Mouse (Mus musculus): ENCODE measurements around the gene Hyal3. TPM values are rescaled to one million over a fixed set of nuclear protein-coding genes. Genes with fewer than 3 reads are reported as not detected.

Gene Hyal3
- total RNA-seq, 2 experiments from 2014 or later = 0.66 to 0.78 TPM

DNA sequence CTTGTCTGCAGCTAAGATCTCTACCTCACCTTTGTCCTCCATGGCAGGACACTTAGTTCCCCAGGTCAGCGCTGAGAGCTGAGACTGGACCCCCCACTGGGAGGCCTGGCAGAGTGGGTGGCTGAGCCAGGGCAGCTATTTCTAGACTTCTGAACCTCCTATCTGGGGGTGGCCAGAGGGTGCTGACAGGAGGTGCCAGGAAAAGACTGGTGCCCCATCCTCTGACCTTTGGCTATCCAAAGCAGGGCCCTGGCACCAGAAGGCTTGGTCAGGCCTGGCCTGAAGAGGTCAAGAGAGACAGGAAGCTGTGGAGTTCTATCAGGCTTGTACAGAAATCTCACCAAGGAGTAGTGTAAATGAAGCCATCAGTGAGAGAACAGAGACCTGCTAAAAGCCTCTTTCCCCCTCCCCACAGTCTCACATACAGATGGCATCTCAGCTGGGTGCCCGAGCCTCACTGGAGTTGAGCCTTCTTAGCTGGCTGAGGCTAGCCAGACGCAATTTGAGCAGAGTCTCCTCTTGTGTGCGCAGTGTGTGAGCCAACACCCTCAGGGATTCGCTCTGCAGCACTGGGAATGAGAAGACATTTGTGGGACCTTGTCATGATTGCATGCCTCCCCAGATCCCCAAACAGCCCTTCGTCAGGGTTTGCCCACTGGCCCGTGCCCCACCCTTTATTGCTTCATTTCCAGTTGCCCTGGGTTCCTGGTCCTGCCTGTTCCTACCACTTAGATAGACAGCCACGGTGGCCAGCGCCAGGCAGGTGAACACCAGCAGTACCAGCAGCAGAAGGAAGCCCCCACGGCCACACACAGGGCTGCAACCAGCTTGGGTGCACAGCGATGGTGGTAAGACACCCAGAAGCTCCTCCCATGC, 12.7 kb downstream of the Hyal3 start:
- DNase-seq (ENCODE audit: low spot score in 2 of 2) = no peak

DNA sequence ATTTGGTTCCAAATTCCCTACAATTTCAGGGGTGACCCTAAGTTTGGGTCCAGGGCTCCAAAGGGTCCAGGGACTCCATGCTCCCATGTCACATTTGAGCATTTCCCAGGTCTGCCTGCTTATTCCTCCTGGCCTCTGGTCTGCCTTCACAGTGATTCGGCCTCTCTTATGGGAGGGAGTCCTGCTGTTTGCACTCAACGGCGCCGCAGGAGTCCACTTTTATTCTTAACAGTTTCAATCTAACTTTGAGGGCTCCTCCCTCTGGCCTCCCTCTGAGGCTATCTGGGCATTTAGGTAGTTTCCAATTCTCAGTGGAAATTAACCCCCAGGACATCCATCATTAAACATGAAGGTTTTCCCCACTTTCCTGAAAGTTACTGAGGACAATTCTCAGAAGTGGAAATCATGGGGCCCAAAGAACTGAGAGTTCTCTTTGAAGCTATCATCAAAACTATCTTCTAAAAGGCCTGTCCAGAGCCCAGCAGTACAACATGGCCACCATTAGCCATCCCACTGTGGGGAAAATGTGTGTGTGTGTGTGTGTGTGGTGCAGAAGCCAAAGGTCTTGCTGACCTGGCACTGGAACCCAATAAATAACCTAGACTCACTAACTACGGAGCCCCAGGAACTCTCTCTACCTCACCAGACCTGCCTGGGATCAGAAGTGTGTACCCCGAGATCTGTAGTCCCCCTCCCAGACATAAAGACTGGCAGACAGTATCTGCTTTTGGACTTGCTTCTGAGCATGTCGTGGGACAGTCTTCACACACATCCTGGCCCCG, 13.9 kb downstream of the Hyal3 start:
- DNase-seq (ENCODE audit: low spot score in 2 of 2) = no peak

DNA sequence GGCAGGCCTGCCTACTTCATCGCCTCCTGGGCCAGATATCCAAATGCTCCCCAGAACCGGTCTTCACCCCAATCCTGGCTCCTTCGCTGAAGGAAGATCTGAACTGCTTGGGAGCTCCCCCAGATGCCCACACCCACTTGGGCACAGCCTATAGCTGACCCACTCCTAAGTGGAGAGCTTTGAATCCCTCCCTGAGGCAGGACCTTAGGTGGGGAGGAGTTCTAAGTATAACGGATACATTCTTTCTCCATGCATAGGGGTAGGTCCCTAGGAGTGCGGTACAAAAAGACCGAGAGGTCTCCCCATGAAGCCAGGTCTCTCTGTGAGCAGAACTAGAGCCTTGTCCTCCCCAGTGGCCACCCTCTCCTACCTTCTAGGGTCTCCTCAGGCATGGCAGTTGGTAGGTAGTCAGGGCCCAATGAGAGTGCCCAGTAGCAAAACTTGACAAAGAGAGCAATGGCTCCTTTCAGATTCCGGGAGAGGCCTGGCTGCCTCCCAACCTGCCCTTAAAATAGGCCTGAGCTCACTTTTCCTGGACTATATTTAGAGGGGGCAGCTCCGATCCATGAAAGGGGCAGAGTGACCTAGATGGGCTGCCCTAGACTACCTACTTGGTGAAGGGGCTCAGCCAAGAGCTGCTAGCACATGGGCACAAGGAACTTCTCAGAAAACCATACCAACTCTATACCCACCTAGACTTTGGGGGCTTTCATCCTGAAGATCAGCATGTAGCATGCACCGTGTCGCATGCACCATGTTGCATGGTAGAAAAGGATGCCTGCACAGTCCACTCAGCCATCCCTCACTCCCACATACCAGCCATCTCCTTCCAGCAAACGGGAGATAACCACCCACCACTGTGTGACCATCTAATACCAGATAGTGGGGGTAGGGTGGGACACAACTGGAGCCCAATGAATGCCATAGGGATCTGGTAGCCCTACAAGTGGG, 16.3 kb downstream of the Hyal3 start:
- DNase-seq (ENCODE audit: low spot score in 2 of 2) = no peak

DNA sequence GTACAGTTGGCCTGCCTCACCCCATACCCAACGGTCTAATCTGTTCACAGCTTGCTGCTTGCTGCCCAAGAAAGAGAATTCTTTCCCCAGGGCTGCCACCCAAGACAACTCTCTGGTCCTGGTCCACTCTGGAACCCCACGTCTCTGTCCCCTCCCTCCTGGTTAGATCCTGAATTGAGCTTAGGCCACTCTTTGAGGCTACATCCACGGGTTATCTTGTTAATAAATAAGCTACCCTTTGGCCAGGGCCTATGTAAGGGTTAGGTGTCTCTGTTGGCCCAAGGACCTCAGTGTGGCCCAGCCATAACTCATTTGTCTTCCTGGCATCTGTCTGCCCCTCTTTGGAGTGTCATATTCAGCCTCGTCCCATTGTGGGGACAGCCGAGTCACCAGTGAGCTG, 17.8 kb downstream of the Hyal3 start:
- no peak for DNase-seq (ENCODE audit: low spot score in 2 of 2)

DNA sequence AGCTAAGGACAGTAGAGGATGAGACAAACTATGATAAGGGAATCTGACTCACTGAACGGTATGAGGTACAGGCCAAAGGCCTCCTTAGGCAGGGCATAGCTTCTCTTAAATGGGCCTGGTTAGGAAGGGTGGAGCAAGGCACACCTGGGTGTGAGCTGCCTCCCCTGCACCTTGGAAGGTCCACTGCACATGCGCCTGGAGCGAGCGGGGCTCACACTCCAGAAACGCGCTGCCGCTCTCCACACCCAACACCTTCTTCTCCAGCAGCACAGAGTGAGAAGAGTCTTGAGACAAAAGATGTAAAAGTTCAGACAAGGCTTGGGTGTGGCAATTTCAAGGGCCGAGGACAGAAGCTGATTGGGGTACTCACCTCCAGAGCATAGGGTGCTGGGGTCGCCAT, 18.8 kb downstream of the Hyal3 start:
- DNase-seq (ENCODE audit: low spot score in 2 of 2) = no peak

DNA sequence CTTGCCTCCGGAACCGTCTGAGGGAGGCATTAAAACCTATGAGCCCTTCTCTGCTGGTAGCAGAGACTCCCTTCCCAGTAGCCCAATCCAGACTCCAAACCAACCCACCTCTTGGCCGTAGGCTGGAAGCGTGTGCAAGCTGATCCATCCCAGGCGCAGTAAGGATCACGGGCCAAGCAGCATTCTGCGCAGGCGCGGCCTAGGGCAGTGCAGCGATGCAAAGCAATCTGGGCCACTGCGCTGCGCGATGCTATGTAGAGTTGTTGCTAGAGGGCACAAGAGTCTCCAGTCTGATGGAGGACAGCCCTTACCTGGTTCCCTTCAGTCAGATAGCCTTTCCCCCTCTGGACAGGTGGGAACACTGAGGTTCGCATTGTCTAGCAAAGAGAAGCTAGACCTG, 19.2 kb downstream of the Hyal3 start:
- DNase-seq (ENCODE audit: low spot score in 2 of 2) = no peak

DNA sequence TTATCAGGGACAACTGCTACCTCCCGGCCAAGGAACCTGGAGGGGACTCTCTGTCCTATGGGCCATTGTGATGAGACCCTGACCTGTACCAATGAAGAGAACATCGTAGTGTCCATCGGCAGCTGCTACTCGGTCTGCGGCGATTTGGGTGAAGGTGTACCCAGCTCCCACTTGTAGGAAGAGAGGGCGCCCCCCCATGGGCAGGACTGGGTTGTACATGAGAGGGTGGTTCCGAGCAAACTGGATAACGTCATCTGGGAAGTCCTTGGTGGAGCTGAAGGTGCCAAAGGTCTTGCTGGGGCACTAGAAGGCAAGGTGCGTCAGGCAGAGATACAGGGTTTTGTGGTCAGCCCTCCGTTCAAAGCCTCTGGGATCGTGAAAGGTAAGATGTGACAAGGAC, 20.1 kb downstream of the Hyal3 start:
- no peak for DNase-seq (ENCODE audit: low spot score in 2 of 2)

DNA sequence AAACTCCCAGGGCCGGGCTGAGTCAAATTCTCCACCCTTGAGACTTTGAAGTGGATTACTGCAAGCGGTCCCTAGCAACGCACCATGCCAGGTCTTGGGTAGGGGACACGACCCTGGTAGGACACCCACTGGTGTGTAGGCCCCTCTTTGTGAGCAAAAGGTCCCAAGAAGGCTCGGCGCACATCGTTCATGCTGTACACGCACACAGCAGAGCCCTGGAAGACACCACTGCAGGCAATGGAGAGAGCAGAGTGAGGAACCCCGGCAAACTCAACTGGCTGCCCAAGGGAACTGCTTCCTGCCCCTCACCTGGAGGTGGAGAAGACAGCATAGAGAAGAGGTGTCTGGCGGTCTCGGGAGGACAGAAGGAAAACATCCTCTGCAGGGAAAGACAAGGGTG, 20.7 kb downstream of the Hyal3 start:
- no peak for DNase-seq (ENCODE audit: low spot score in 2 of 2)

DNA sequence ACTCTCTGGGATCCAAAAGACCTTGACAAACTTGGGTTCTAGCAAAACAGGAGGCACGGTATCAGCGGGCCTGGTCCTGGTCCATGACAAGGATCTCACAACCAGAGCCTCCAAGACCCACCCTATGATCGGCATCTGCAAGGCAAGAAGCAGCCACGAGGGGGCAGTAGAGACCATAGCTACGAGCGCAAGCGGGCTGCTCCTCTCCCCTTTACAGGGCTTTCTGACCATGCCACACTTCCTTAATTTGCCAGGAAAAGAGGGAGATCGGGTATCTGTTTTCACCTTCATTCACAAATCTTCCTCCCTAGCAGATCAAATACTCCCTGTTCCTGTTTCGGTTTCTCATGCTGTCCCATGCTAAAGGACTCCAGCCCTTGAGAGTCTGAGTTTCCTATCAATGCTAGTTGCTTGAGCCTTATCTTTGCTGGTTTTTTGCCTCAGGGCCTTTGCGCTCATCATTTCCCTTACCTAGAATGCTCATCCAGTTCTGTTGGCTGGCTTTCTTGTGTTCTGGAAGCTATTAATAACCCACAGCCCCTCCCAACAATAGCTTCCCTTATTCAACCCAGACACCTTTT, 21.5 kb downstream of the Hyal3 start:
- peak; percentile 93 to 94 for DNase-seq (ENCODE audit: low spot score in 2 of 2)

DNA sequence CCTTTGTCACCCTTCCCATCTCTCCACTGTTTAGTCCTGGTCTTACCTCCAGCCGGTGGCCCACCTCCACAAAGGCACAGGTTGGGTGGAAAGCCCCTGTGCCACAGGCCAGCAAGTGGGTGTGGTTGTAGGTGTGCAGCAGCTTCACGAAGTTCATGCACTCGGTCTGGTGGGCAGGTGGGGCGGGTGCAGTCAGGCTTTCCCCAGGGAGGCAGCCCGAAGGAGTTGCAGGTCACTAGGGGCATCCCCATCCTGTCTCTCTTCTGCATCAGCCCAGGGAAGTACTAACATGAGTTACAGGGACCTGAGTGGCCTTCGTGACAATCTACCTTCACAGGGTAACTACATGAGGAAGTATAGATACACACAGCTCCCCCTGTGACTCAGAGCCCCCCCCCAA, 22.6 kb downstream of the Hyal3 start:
- DNase-seq (ENCODE audit: low spot score in 2 of 2) = no peak

DNA sequence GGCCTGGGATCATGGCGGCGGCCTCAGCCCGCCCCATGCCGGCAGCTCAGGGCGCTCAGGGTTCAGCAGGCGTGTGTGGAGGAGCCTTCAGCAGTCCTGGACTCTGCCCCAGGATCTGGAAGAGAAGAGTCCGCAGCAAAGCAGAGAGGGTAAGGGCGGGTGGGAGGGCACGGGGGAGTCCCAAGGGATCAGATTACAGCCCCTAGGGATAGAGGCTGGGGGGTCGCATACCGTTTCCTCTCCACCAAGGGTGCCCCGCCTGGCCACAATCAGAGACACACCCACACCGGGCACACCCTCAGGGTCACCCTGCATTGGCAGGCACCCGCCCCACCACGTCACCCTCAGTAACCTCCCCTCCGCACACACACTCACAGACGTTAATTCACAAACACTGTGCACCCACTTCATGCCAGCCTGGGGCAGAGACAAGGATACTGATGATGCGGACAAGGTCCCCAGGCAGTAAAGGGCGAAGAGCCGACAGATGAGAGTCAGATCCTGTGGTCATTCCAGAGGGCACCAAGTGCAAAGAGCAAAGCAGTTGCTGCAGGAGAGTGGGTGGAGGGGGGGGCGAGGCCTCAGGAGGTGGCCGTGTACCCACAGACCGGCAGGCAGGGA, 24.5 kb downstream of the Hyal3 start:
- DNase-seq (ENCODE audit: low spot score in 2 of 2) = no peak

DNA sequence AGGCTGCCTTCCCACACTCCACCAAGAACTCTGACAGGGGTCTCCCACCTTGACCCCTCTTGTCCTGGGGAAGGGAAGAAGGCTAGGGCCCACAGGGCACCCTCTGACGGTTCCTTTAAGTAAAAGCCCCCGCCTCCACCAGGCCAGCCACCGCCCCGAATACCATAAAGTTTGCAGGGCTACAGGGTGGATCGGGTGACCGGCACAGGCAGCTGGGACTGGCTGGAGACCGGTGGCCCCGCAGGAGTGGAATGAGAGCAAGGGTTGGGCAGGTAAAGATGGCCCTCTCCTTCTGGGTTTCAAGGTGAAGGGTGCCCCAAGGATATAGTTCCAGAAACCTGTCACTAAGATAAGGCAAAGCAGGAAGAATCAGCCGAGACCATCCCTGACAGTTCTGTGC, 26.0 kb downstream of the Hyal3 start:
- DNase-seq (ENCODE audit: low spot score in 2 of 2) = peak in 1 of 2 experiments; percentile 56

DNA sequence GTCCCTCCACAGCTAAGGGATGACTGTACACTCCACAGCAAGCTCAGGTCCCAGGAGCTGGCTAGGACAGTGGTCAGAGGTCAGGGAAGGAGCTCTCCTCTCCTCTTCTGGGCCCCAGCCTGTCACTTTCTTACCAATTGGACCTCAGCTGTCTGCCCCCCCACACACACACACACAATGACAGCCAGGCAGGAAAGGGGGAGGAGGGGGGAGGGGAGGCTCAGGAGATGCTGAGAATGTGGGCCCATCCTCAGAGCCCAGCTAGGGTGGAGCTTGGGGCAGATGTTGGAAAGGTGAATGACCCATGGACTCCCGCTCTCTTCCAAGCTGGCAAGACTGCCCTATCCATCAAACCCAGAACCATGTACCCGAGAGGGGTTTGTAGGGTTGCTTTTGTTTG, 26.4 kb downstream of the Hyal3 start:
- no peak for DNase-seq (ENCODE audit: low spot score in 2 of 2)

DNA sequence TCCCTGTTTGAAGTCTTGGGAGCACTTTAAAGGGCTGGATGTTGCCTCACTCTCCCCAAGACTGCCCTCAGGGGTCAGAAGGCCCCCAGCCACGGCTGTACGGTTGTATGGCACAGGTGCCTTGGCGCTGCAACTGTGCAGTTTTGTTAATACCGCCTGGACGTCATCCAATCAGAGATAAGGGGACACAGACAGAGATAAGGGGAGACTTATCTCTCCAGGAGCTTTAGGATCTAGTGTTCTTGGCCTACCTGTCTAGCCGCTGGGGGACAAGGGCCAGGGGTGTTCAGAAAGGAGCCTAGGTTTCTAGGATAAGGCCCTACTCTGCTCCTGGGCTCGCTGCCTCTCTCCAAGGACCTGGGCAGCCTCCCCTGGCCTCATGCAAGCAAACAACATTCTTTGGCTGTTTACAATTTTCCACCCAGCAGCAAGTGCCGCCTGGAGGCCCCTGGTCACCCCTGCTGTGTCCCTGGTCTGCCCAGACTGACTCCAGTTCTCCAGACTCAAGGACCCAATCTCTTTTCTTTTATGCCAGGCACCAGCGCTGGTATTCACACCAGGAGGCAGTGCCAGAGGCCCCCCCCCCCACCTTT, 27.1 kb downstream of the Hyal3 start:
- no peak for DNase-seq (ENCODE audit: low spot score in 2 of 2)

DNA sequence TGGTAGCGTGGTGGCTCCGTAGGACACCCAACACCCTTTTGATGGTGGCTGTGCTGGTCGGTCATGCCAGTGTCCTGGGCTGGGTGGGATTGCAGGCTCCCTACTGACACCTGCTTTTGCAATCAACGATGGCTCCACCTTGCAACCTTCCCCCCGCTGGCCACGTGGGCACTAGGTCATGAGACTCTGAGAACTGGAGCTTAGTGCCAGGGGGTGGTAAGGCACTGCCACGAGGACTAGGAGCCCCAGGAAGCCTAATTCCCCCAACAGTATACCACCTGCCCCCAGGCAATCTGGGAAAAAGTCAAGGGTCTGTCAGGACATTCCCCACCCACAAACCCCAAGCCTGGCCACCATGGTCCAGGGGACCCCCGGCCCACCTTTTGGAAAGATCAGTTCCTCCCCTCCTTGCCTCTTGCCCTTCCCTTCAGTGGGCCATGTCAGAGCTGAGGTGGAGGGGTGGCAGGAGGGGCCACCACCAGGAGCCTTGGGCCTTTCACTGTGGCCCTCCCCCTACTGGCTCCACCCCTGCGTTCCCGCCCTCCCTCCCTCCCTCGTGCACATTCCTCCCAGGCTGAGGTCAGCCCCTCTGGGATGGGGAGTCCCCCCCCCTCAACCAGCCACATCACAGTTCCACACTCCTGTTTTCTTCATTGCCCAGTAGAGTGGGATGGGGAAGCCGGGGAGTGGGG, 28.3 kb downstream of the Hyal3 start, which contains the start of gene Sema3b:
TSS of gene Sema3b (minus strand) at position 489 of the 692 bp plus-strand sequence.
- peak in 1 of 2 experiments; percentile 60 for DNase-seq (ENCODE audit: low spot score in 2 of 2)

DNA sequence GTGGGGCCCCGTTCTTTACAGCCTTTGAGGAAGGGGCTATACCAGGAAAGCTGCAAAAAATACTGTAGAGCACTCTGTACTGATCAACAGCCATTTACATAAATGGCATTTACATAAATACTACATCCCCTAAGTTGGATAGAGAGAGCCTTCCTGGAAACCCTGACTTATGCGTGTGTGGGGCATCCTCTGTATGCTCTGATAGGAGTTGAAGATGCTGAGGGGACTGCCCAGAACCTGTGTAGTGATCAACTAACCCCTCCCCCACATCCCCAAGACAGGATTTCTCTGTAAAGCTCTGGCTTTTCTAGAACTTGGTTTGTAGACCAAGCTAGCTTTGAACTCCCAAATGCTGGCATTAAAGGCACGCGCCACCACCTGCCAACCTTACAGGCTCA, 28.8 kb downstream of the Hyal3 start:
- no peak for DNase-seq (ENCODE audit: low spot score in 2 of 2)

DNA sequence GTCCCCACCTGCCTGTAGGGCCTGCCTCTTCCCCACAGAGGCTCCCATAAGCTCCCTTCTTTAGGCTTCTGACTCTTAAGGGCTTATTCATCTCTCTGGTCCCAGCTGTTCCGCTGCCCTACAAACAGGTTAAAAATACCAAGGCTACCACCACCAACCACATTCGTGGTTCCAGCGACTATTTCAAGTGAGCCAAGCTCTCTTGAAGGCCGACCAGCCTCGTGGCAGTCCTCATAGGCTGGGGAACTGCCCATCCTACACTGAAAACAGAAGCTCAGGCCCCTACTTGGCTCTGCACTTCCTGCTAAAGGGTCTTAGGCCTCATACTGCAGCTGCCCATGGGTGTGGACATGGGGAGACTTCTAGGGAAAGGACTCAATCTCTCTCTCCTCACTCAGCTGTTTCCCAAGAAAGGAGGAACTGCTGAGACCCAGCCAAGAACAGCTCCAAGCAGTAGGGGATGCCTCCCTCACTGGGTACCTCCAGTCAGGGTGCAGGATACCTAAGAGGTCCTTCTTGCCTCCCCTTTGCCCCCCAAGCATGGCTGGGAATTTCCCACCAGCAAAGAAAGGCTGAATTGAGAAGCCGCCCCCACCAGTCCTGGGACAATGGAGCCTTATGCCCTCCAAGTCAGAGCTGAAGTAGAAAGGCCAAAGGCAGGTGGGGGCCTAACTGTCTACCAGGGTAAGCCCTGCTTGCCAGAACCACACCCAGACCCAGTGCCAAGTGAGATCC, 31.0 kb downstream of the Hyal3 start:
- DNase-seq (ENCODE audit: low spot score in 2 of 2) = no peak

DNA sequence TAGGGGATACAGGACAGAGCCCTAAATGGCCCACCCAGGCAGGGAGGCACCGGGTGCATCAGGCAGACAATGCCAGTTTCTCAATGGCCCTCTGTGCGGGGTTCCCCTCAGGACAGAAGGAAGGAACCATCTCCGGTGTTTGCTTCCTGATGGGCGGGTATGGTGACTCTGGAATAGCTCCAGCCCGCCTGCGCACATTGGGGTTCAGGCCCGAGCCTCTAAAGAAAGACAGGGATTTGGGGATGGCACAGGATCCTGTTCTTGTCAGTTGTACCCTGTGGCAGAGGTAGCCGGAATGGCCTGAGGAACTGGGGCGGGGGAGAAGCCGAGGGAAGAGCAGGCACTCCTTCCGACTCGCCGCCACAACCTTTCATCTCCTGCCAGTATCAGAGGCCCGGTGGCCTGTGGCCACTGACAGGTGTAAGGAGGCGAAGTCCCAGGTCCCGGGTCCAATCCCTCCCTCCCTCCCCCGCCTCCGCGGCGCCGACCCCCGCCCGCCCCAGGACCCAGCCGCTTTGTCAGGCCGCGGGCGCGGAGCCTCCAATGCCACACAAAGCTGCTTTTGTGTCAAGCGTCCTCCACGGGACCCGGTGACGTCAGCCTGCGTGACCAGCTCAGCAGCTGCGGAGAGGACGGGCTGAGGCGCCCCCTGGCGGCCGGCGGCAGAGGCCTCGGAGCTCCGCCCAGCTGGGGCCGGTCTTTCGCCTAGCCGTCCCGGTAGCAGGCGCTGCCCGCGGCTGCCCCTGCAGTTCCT, 31.8 kb downstream of the Hyal3 start:
- DNase-seq (ENCODE audit: low spot score in 2 of 2) = peak; percentile 99 to 100

All from gastrocnemius, postnatal 4 days (tissue).